Mouse (Mus musculus) forebrain, embryonic 14.5 days (tissue): Measurements from ENCODE around the gene Snx15. TPM values are rescaled to one million over a fixed set of nuclear protein-coding genes. Genes with fewer than 3 reads are reported as not detected.

Experiments
- ATAC-seq: fragments of 200-750 bp; cut with Nextera tagmentation; 2 replicates; pipeline ENCODE4 v1.8.0; 2017; ENCODE audit warnings: mild to moderate bottlenecking, moderate library complexity
- DNase-seq: peaks from one replicate; pipeline ENCODE4 v3.0.0-alpha.2; 2015; ENCODE audit warnings: low spot score
- H3K27ac ChIP-seq: fragments of 300-500 bp; sonication (generic); 2 replicates; pipeline ENCODE4 v1.5.1; 2014; ENCODE audit warnings: low read depth, mild to moderate bottlenecking, control low read depth, low read length, moderate library complexity
- H3K27me3 ChIP-seq: fragments of 300-500 bp; sonication (generic); replicated peaks from 2 replicates; pipeline ENCODE4 v1.6.1; 2014; ENCODE audit warnings: low read length, control low read depth, mixed read lengths; ENCODE audit not compliant: control insufficient read depth, insufficient read depth
- H3K36me3 ChIP-seq: fragments of 300-500 bp; sonication (generic); 2 replicates; pipeline ENCODE4 v1.6.1; 2014; ENCODE audit warnings: low read length, control low read depth; ENCODE audit not compliant: control insufficient read depth, insufficient read depth
- H3K4me1 ChIP-seq: fragments of 300-500 bp; sonication (generic); 2 replicates; pipeline ENCODE4 v1.6.1; 2014; ENCODE audit warnings: antibody characterized with exemption, low read length, control low read depth; ENCODE audit not compliant: control insufficient read depth, insufficient read depth
- H3K4me2 ChIP-seq: fragments of 300-500 bp; sonication (generic); 2 replicates; pipeline ENCODE4 v1.6.1; 2014; ENCODE audit warnings: mild to moderate bottlenecking, control low read depth, low read length
- H3K4me3 ChIP-seq: fragments of 300-500 bp; sonication (generic); 2 replicates; pipeline ENCODE4 v1.5.1; 2014; ENCODE audit warnings: low read depth, low read length, control low read depth
- H3K9ac ChIP-seq: fragments of 300-500 bp; sonication (generic); 2 replicates; pipeline ENCODE4 v1.6.1; 2014; ENCODE audit warnings: mild to moderate bottlenecking, low read length, control low read depth, moderate library complexity
- H3K9me3 ChIP-seq: fragments of 300-500 bp; sonication (generic); replicated peaks from 2 replicates; pipeline ENCODE4 v1.6.1; 2016; ENCODE audit warnings: low read length, control low read depth, mixed read lengths; ENCODE audit not compliant: control insufficient read depth
- WGBS: fragments of 180-500 bp; shearing (Covaris S2); extraction: QIAGEN DNeasy Blood & Tissue Kit; methylation state at CpG from one replicate; pipeline ENCODE4 v1.1.7; 2014; 5-methylcytosine and 5-hydroxymethylcytosine counted together
- polyA plus RNA-seq: library from polyadenylated mRNA; unstranded; fragments of >200 nt; fragmentation: Nextera tagmentation; extraction: Ambion mirVana; gene quantifications from 2 replicates; pipeline ENCODE4 v1.2.1, GENCODE M21; 2014

Gene Snx15
- 45.6 and 50.2 TPM in 2 replicates for polyA plus RNA-seq

DNA sequence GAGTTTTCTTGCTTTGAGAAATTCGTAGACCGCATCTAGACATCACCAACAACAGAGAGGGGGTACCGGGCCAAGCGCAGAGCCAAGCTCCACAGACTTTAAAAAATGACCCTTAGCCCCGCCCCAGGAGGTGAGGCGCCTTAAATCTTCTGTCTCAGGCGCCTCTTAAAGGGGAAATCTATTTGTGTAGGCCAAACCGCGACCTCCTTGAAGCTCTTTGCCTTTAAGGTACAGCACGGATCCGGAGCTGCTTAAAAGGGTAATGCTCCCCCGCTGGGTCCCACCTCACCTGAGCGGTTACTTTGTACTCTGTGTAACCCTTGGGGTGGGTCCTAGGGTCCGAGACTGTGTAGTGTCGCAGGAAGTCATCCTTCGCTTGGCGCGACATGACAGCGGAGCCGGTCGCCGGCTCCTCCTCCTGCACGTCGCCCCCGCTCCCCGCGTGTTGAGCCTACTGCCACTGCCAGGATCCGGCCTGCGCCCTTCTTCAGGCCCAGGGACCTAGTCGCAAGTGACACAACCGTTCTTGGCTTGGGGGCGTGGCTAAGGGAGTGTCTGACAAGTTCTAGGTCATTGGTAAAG lies at the start of gene Snx15:
Gene Snx15 (minus strand): TSS at position 545 of the 582 bp plus-strand sequence.
- WGBS, result under 1% methylated on average over 32 of the region's 32 CpGs
- peaks cover 3% of the 10 kb centered on the region; the same call in 1 of the 2 replicates for H3K4me1 ChIP-seq

GRCm38 (mm10) chr19:6174771-6175170 lies 46.7 kb upstream of the Snx15 start:
- Histone ChIP-seq H3K4me1 (no peaks in the 10 kb centered on the region), H3K4me2 (no peak overlapping the region), H3K9me3 (no peaks in the 10 kb centered on the region), H3K4me3 (no peak overlapping the region), H3K9ac (no peak overlapping the region), H3K36me3 (no peaks in the 10 kb centered on the region), H3K27ac (no peak overlapping the region), H3K27me3 (no peaks in the 10 kb centered on the region)
- ATAC-seq, result no peak
- no peak for DNase-seq
- 76% methylated on average over 5 of the region's 5 CpGs for WGBS

More for the DNA sequence above, at the start of gene Snx15:
- H3K9ac ChIP-seq, result peak within 1 kb of the TSS; percentile 70
- peak within 1 kb of the TSS; percentile 63 for H3K4me2 ChIP-seq
- ATAC-seq (peak; percentile 96), DNase-seq (peak; percentile 97)
- H3K36me3 ChIP-seq, result 0 out of 2 replicates have a peak, but pooled peaks cover 5% of the 10 kb centered on the region
- peak within 1 kb of the TSS; percentile 46 for H3K4me3 ChIP-seq
- peak within 1 kb of the TSS; percentile 84 for H3K27ac ChIP-seq
- no peaks in the 10 kb centered on the region for H3K9me3 ChIP-seq
- no peaks in the 10 kb centered on the region for H3K27me3 ChIP-seq

DNA sequence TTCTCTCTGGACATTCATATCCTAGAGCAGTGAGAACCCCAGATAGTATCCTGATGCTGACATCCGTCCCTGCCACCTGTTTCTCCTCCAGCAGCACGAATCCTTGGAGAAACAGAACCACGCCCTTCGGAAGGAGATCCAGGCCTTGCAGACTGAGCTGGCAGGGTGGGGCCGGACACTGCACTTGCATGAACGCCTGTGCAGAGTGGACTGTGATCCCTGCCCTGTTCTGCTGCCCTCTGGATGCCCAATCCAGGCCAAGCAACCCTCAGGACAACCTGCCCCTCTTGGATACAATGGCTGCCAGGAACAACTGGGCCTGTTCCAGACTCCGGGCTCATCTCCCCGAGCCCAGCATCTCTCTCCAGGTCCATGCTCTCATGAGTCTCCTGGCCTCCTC lies 43.1 kb upstream of the Snx15 start:
- H3K4me1 ChIP-seq, result no peaks in the 10 kb centered on the region
- WGBS, result 77% methylated on average over 8 of the region's 8 CpGs
- H3K27me3 ChIP-seq, result no peaks in the 10 kb centered on the region
- no peak overlapping the region for H3K27ac ChIP-seq
- no peak for ATAC-seq
- no peaks in the 10 kb centered on the region for H3K9me3 ChIP-seq
- H3K36me3 ChIP-seq, result no peaks in the 10 kb centered on the region
- H3K9ac ChIP-seq, result no peak overlapping the region
- DNase-seq, result no peak
- H3K4me3 ChIP-seq, result no peak overlapping the region
- H3K4me2 ChIP-seq, result no peak overlapping the region

GRCm38 (mm10) chr19:6166750-6167149 lies 38.6 kb upstream of the Snx15 start:
- Histone ChIP-seq H3K9ac (no peak overlapping the region), H3K4me1 (no peaks in the 10 kb centered on the region), H3K9me3 (no peaks in the 10 kb centered on the region), H3K27me3 (no peaks in the 10 kb centered on the region), H3K36me3 (no peaks in the 10 kb centered on the region), H3K4me3 (no peak overlapping the region), H3K4me2 (no peak overlapping the region), H3K27ac (no peak overlapping the region)
- DNase-seq, result no peak
- no peak for ATAC-seq
- 79% methylated on average over 4 of the region's 4 CpGs for WGBS

GRCm38 (mm10) chr19:6163872-6164547 lies 35.9 kb upstream of the Snx15 start:
- no peak for DNase-seq
- 74% methylated on average over 10 of the region's 10 CpGs for WGBS

DNA sequence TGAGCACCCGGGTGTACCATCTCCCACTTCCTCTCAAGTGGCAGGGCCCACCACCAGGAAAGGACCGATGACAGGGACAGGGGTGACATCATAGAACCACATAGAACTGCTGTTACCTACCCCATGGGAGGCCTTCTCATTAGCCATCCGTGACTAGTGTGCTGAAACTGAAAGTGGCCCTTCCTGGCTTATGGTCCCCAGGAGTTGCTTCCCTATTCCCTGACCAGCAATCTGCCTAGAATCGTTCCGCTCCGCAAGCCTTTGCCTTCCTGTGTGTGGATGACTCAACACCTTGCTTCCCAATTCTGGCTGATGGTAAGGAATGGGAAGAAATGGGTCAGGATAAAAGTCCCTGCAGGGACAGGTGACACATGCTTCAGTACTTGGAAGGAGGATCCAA lies 29.1 kb upstream of the Snx15 start:
- no peaks in the 10 kb centered on the region for H3K4me1 ChIP-seq
- H3K27ac ChIP-seq, result no peak overlapping the region
- 84% methylated on average over 6 of the region's 6 CpGs for WGBS
- H3K9me3 ChIP-seq, result no peaks in the 10 kb centered on the region
- ATAC-seq (no peak), DNase-seq (no peak)
- no peaks in the 10 kb centered on the region for H3K36me3 ChIP-seq
- no peak overlapping the region for H3K4me2 ChIP-seq
- H3K9ac ChIP-seq, result no peak overlapping the region
- H3K4me3 ChIP-seq, result no peak overlapping the region
- H3K27me3 ChIP-seq, result no peaks in the 10 kb centered on the region

More at GRCm38 (mm10) chr19:6163872-6164547, 35.9 kb upstream of the Snx15 start:
- no peak overlapping the region for H3K4me3 ChIP-seq
- no peaks in the 10 kb centered on the region for H3K27me3 ChIP-seq
- no peak overlapping the region for H3K27ac ChIP-seq
- H3K9ac ChIP-seq, result no peak overlapping the region
- ATAC-seq, result no peak
- no peaks in the 10 kb centered on the region for H3K9me3 ChIP-seq
- H3K4me2 ChIP-seq, result no peak overlapping the region
- H3K4me1 ChIP-seq, result no peaks in the 10 kb centered on the region
- no peaks in the 10 kb centered on the region for H3K36me3 ChIP-seq

- Histone ChIP-seq H3K4me2 (no peak overlapping the region), H3K9me3 (no peaks in the 10 kb centered on the region), H3K4me3 (no peak overlapping the region), H3K4me1 (no peaks in the 10 kb centered on the region), H3K27ac (no peak overlapping the region), H3K36me3 (no peaks in the 10 kb centered on the region), H3K9ac (no peak overlapping the region), H3K27me3 (no peaks in the 10 kb centered on the region)
- no peak for ATAC-seq
- 71% methylated on average over 8 of the region's 8 CpGs for WGBS
- DNase-seq, result no peak
These were observed 28.3 kb upstream of the Snx15 start for GRCm38 (mm10) chr19:6156372-6156771.

DNA sequence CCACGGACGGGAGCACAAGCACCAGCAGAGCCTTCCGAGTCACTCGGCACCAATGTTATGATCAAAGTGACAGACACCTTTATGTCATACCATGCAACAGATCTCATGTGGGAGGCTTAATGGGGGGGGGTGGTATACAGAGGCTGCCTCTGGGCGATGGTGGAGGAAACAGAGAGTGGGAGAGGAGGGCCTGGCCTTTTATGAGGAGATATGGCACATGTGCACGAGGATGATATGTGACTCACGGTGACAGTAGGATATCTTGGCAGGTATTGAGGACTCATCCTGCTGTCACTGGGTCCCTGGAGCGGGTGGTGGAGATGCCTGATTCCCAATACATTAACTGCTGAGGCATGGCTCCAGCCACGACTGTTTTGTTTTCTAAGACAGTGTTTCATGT lies 27.1 kb upstream of the Snx15 start:
- H3K4me3 ChIP-seq, result no peak overlapping the region
- H3K4me2 ChIP-seq, result no peak overlapping the region
- DNase-seq (no peak), ATAC-seq (no peak)
- no peak overlapping the region for H3K9ac ChIP-seq
- no peaks in the 10 kb centered on the region for H3K4me1 ChIP-seq
- H3K27ac ChIP-seq, result no peak overlapping the region
- WGBS, result 89% methylated on average over 9 of the region's 9 CpGs
- no peaks in the 10 kb centered on the region for H3K27me3 ChIP-seq
- H3K36me3 ChIP-seq, result no peaks in the 10 kb centered on the region
- no peaks in the 10 kb centered on the region for H3K9me3 ChIP-seq

DNA sequence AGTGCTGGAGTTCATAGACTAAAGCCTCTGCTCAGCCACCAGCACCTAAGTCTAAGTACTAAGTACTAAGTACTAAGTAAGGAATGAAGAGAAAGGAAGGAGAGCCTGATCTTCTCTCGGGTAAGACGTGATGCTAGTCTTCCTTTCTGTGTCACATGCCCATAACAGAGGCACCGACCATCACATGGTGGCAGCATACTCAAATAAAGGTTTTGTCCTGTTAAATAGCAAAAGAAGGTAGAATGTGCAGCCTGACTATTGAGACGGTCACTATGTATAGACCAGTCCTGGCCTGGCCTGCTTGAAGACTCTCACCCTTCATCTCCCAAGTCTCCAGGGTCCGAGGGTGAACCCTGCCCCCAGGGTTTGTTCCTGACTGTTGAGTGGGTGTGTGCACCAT lies 16.7 kb upstream of the Snx15 start:
- H3K36me3 ChIP-seq, result no peaks in the 10 kb centered on the region
- H3K9ac ChIP-seq, result no peak overlapping the region
- WGBS, result 87% methylated on average over 5 of the region's 5 CpGs
- H3K4me1 ChIP-seq, result peaks cover 4% of the 10 kb centered on the region; the same call in 1 of the 2 replicates
- no peak overlapping the region for H3K4me2 ChIP-seq
- DNase-seq, result no peak
- H3K9me3 ChIP-seq, result no peaks in the 10 kb centered on the region
- H3K27ac ChIP-seq, result no peak overlapping the region
- H3K4me3 ChIP-seq, result no peak overlapping the region
- no peak for ATAC-seq
- no peaks in the 10 kb centered on the region for H3K27me3 ChIP-seq
